Mouse (Mus musculus): Measurements from ENCODE around the gene Ube2l3. TPM values are rescaled to one million over a fixed set of nuclear protein-coding genes. Genes with fewer than 3 reads are reported as not detected.

Ube2l3 gene
- polyA plus RNA-seq, 1 experiment from 2014 or later: 377 TPM

DNA sequence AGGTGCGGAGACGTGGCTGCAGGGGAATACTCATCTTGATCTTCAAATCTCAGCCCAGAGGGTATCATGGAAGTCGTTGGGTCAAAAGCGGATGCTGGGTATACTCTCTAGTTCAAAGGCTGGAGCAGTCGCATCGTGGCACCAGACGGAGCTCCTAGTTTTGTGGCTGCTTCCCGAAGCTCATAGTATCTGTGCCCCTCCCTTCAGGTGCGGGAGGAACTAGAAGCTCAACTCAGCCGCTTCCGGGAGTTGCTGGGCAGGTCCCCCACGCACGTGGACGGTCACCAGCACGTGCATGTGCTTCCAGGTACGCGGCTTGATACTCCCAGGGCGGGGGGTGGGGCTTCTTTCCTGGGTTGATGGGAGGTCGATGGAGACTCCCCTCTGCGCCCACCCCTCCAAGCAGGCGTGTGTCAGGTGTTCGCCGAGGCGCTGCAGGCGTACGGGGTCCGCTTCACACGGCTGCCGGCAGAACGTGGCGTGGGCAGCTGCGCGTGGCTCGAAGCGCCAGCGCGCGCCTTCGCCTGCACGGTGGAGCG is 55.0 kb downstream of the Ube2l3 start:
- no peaks in the 10 kb centered on the region for H3K9me3 ChIP-seq (ENCODE audit: control insufficient read depth, low read length)
- peak overlapping the region; percentile 71 for H3K4me3 ChIP-seq (ENCODE audit: low read depth, low read length)
- peak overlapping the region; percentile 75 for H3K9ac ChIP-seq (ENCODE audit: low read depth, low read length)
- ATAC-seq (replicated peaks; ENCODE audit: low FRiP score) (peak; percentile 19), DNase-seq (ENCODE audit: low spot score) (peak; percentile 70)
- no peaks in the 10 kb centered on the region for H3K27me3 ChIP-seq (replicated peaks; ENCODE audit: control insufficient read depth, insufficient read depth, low read length)
- peak overlapping the region; percentile 88 for H3K4me2 ChIP-seq
- peaks cover 10% of the 10 kb centered on the region for H3K4me1 ChIP-seq (replicated peaks; ENCODE audit: control insufficient read depth, insufficient read depth, low read length)
- H3K27ac ChIP-seq (ENCODE audit: low read depth, low read length): peak overlapping the region; percentile 40; the same call in 1 of the 2 replicates
- H3K36me3 ChIP-seq (ENCODE audit: control insufficient read depth, insufficient read depth, low read length): no peaks in the 10 kb centered on the region; the same call in 1 of the 2 replicates
- under 1% methylated on average over 41 of the region's 41 CpGs for WGBS

DNA sequence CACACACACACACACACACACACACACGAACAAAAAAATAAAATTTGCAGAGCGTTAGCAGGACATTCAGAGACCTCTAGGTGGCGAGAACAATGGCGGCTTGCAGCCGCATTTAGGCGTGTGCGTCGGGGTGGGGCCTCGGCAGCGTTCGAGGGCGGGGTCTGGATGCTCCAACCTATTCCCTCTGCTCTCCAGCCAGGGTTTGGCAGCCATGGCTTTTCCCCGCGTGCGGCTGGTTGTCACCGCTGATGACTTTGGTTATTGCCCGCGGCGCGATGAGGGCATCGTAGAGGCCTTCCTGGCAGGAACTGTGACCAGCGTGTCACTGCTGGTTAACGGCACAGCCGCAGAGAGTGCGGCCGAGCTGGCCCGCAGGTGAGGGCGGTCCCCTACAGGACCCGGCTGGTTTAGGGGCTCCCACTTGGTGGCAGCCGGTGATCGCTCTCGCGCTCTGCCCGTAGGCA is 55.6 kb downstream of the Ube2l3 start, which contains the start of gene Ccdc116:
Gene Ccdc116 (minus strand): TSS at position 458 of the 464 bp plus-strand sequence.
- H3K4me2 ChIP-seq: peak within 1 kb of the TSS; percentile 88
- no peaks in the 10 kb centered on the region for H3K9me3 ChIP-seq (ENCODE audit: control insufficient read depth, low read length)
- peak within 1 kb of the TSS; percentile 71 for H3K4me3 ChIP-seq (ENCODE audit: low read depth, low read length)
- ATAC-seq (replicated peaks; ENCODE audit: low FRiP score) (peak; percentile 82), DNase-seq (ENCODE audit: low spot score) (peak; percentile 87)
- H3K4me1 ChIP-seq (replicated peaks; ENCODE audit: control insufficient read depth, insufficient read depth, low read length): peaks cover 10% of the 10 kb centered on the region
- H3K27me3 ChIP-seq (replicated peaks; ENCODE audit: control insufficient read depth, insufficient read depth, low read length): no peaks in the 10 kb centered on the region
- under 1% methylated on average over 34 of the region's 34 CpGs for WGBS
- H3K36me3 ChIP-seq (ENCODE audit: control insufficient read depth, insufficient read depth, low read length): no peaks in the 10 kb centered on the region
- H3K27ac ChIP-seq (ENCODE audit: low read depth, low read length): peak within 1 kb of the TSS; percentile 40; the same call in 1 of the 2 replicates
- peak within 1 kb of the TSS; percentile 75 for H3K9ac ChIP-seq (ENCODE audit: low read depth, low read length)

- Histone ChIP-seq H3K36me3 (ENCODE audit: control insufficient read depth, insufficient read depth, low read length) (no peaks in the 10 kb centered on the region), H3K9ac (ENCODE audit: low read depth, low read length) (no peak within 1 kb of the TSS), H3K4me2 (no peak within 1 kb of the TSS), H3K4me1 (replicated peaks; ENCODE audit: control insufficient read depth, insufficient read depth, low read length) (peaks cover 10% of the 10 kb centered on the region), H3K27ac (ENCODE audit: low read depth, low read length) (no peak within 1 kb of the TSS), H3K27me3 (replicated peaks; ENCODE audit: control insufficient read depth, insufficient read depth, low read length) (no peaks in the 10 kb centered on the region), H3K9me3 (ENCODE audit: control insufficient read depth, low read length) (no peaks in the 10 kb centered on the region), H3K4me3 (ENCODE audit: low read depth, low read length) (no peak within 1 kb of the TSS)
- 26% methylated on average over 7 of the region's 7 CpGs for WGBS
- ATAC-seq (replicated peaks; ENCODE audit: low FRiP score) (0 out of 2 replicates have a peak, but pooled peaks have one; percentile 39), DNase-seq (ENCODE audit: low spot score) (peak; percentile 44)
These were observed 58.1 kb downstream of the Ube2l3 start, which contains the start of gene Ydjc for GRCm38 (mm10) chr16:17144339-17144738. Gene Ydjc, plus strand, starts transcription at chr16:17144621.

GRCm38 (mm10) chr16:17137355-17137754 is 65.1 kb downstream of the Ube2l3 start:
- 82% methylated on average over 15 of the region's 15 CpGs for WGBS
- no peak for ATAC-seq (replicated peaks; ENCODE audit: low FRiP score)
- Histone ChIP-seq H3K4me3 (ENCODE audit: low read depth, low read length) (no peak overlapping the region), H3K4me2 (no peak overlapping the region), H3K4me1 (replicated peaks; ENCODE audit: control insufficient read depth, insufficient read depth, low read length) (peaks cover 4% of the 10 kb centered on the region; the same call in 1 of the 2 replicates), H3K9ac (ENCODE audit: low read depth, low read length) (no peak overlapping the region), H3K36me3 (ENCODE audit: control insufficient read depth, insufficient read depth, low read length) (no peaks in the 10 kb centered on the region), H3K9me3 (ENCODE audit: control insufficient read depth, low read length) (no peaks in the 10 kb centered on the region), H3K27ac (ENCODE audit: low read depth, low read length) (no peak overlapping the region), H3K27me3 (replicated peaks; ENCODE audit: control insufficient read depth, insufficient read depth, low read length) (no peaks in the 10 kb centered on the region)
- DNase-seq (ENCODE audit: low spot score): no peak

DNA sequence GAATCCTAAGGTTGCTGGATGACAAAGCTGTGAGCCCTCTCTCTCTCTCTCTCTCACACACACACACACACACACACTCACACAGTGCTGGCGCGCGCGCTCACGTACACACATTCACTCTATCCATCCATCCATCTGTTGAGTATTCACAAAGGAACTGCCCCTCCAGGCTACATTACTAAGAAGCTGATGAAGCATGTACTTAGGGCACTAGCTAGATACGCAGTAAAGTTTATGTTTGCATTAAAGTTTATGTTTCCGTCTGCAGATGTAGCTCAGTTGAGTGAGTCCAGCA is 69.6 kb downstream of the Ube2l3 start:
- H3K27ac ChIP-seq (ENCODE audit: low read depth, low read length): peak overlapping the region; percentile 52
- H3K4me1 ChIP-seq (replicated peaks; ENCODE audit: control insufficient read depth, insufficient read depth, low read length): peaks cover 11% of the 10 kb centered on the region; the same call in 1 of the 2 replicates
- DNase-seq (ENCODE audit: low spot score): no peak

GRCm38 (mm10) chr16:17132089-17132905 is 70.2 kb downstream of the Ube2l3 start, which contains the start of gene Sdf2l1:
Gene Sdf2l1, minus strand, starts transcription at chr16:17132383.
- Histone ChIP-seq H3K27ac (ENCODE audit: low read depth, low read length) (peak within 1 kb of the TSS; percentile 59), H3K4me2 (peak within 1 kb of the TSS; percentile 92), H3K4me1 (replicated peaks; ENCODE audit: control insufficient read depth, insufficient read depth, low read length) (peaks cover 11% of the 10 kb centered on the region; the same call in 1 of the 2 replicates), H3K9ac (ENCODE audit: low read depth, low read length) (peak within 1 kb of the TSS; percentile 78), H3K36me3 (ENCODE audit: control insufficient read depth, insufficient read depth, low read length) (no peaks in the 10 kb centered on the region), H3K27me3 (replicated peaks; ENCODE audit: control insufficient read depth, insufficient read depth, low read length) (no peaks in the 10 kb centered on the region), H3K9me3 (ENCODE audit: control insufficient read depth, low read length) (no peaks in the 10 kb centered on the region), H3K4me3 (ENCODE audit: low read depth, low read length) (peak within 1 kb of the TSS; percentile 76)
- DNase-seq (ENCODE audit: low spot score) (peak; percentile 99), ATAC-seq (replicated peaks; ENCODE audit: low FRiP score) (peak; percentile 97)
- under 1% methylated on average over 47 of the region's 47 CpGs for WGBS

More for the DNA sequence above, 69.6 kb downstream of the Ube2l3 start:
- Histone ChIP-seq H3K36me3 (ENCODE audit: control insufficient read depth, insufficient read depth, low read length) (no peaks in the 10 kb centered on the region), H3K9me3 (ENCODE audit: control insufficient read depth, low read length) (no peaks in the 10 kb centered on the region), H3K4me3 (ENCODE audit: low read depth, low read length) (peak overlapping the region; percentile 76), H3K9ac (ENCODE audit: low read depth, low read length) (peak overlapping the region; percentile 74), H3K27me3 (replicated peaks; ENCODE audit: control insufficient read depth, insufficient read depth, low read length) (no peaks in the 10 kb centered on the region), H3K4me2 (peak overlapping the region; percentile 92)
- WGBS: 49% methylated on average over 7 of the region's 7 CpGs
- no peak for ATAC-seq (replicated peaks; ENCODE audit: low FRiP score)

DNA sequence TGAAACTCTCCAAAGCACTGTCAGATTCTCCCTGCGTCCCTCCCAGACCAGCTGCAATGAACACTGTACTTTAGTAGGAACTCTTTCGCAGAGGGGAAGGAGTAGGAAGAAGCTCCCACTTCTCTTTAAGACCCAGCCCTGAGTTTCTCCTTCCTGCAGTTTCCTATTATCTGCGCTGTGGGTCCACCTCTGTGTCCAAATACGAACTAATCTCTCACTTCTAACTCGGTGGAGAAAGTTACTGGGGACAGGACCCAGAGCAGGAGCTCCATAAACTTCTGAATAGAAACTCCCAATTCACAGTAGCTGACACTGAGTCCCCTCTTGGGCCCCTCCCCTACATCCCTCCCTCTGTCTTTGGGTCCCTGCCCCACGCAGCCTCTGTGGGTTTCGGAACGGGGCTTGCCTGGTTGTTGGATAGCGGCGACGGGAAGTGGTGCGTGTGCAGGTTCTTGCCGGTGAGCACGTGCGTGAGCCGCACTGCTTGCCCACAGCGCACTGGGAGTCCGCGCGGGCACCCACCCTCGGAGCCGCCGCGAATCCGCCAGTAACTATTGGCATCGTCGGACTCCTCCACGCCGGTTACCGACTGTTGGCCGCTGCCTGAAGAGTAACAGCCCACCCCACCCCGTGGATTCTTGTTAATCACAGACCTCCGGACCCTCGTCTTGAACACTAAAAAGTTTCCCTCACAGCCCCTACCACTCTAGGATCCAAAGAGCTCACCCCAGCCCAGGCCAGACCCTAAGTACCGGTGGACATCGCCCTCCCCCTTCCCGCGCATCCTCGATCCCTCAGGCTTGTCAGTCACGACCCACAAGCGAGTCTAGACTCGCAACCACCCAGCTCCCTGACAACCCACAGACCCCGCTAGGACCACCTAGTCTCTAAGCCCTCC is 71.0 kb downstream of the Ube2l3 start:
- Histone ChIP-seq H3K4me2 (peak overlapping the region; percentile 92), H3K36me3 (ENCODE audit: control insufficient read depth, insufficient read depth, low read length) (no peaks in the 10 kb centered on the region), H3K27ac (ENCODE audit: low read depth, low read length) (peak overlapping the region; percentile 59), H3K4me1 (replicated peaks; ENCODE audit: control insufficient read depth, insufficient read depth, low read length) (peaks cover 11% of the 10 kb centered on the region; the same call in 1 of the 2 replicates), H3K4me3 (ENCODE audit: low read depth, low read length) (peak overlapping the region; percentile 76), H3K9ac (ENCODE audit: low read depth, low read length) (peak overlapping the region; percentile 78), H3K9me3 (ENCODE audit: control insufficient read depth, low read length) (no peaks in the 10 kb centered on the region), H3K27me3 (replicated peaks; ENCODE audit: control insufficient read depth, insufficient read depth, low read length) (no peaks in the 10 kb centered on the region)
- ATAC-seq (replicated peaks; ENCODE audit: low FRiP score): peak; percentile 1; the same call in 1 of the 2 replicates
- DNase-seq (ENCODE audit: low spot score): peak; percentile 60
- WGBS: 3% methylated on average over 43 of the region's 43 CpGs

- H3K27me3 ChIP-seq (replicated peaks; ENCODE audit: control insufficient read depth, insufficient read depth, low read length): no peaks in the 10 kb centered on the region
- H3K9me3 ChIP-seq (ENCODE audit: control insufficient read depth, low read length): no peaks in the 10 kb centered on the region
- 76% methylated on average over 1 of the region's 1 CpGs for WGBS
- H3K36me3 ChIP-seq (ENCODE audit: control insufficient read depth, insufficient read depth, low read length): peaks cover 7% of the 10 kb centered on the region; the same call in 1 of the 2 replicates
- no peak for DNase-seq (ENCODE audit: low spot score)
- no peak overlapping the region for H3K27ac ChIP-seq (ENCODE audit: low read depth, low read length)
- no peak overlapping the region for H3K9ac ChIP-seq (ENCODE audit: low read depth, low read length)
- no peak overlapping the region for H3K4me3 ChIP-seq (ENCODE audit: low read depth, low read length)
- no peak overlapping the region for H3K4me2 ChIP-seq
- peaks cover 18% of the 10 kb centered on the region for H3K4me1 ChIP-seq (replicated peaks; ENCODE audit: control insufficient read depth, insufficient read depth, low read length)
- no peak for ATAC-seq (replicated peaks; ENCODE audit: low FRiP score)
These were observed 75.2 kb downstream of the Ube2l3 start for GRCm38 (mm10) chr16:17127292-17127691.

Measured in liver, embryonic 11.5 days (tissue).